7 mouse cellular contexts compared by ENCODE assay signal in genomic region chr2:22744121-22744761, GRCm38 (mm10). TPM values are rescaled to one million over a fixed set of nuclear protein-coding genes. Genes with fewer than 3 reads are reported as not detected.
A peak's percentile ranks its signal among the peaks of the same experiment; 100 is the strongest.
DNase-seq lines count a peak whose midpoint lies in the region; ATAC-seq and TF ChIP-seq lines count a peak whose summit lies in the region.

No protein-coding gene starts in this region.

- H3K4me3 ChIP-seq in kidney, embryonic 16.5 days (ENCODE audit: low read length): no peak overlapping the region
- peak overlapping the region in 1 of 2 experiments; percentile 56; a peak in 2 of 4 replicates for H3K4me3 ChIP-seq in ES-E14 (ENCODE audit: insufficient read depth in 1 of 2, low read depth in 1 of 2, low read length in 2 of 2, poor library complexity in 1 of 2, severe bottlenecking in 1 of 2)
- H3K4me3 ChIP-seq in bone marrow, adult 2 months (replicated peaks; ENCODE audit: control insufficient read depth, low read depth, low read length): peak overlapping the region; percentile 66

- TF ChIP-seq CTCF in bone marrow, adult 2 months (IDR thresholded peaks at IDR 0.05; ENCODE audit: control insufficient read depth, insufficient read depth, low read length): no peak

- no peak; the same call in 1 of the 2 replicates for ATAC-seq in kidney, embryonic 16.5 days (ENCODE audit: low FRiP score, low TSS enrichment)

- H3K9ac ChIP-seq in kidney, embryonic 16.5 days (replicated peaks; ENCODE audit: low read length): no peak overlapping the region
- peak overlapping the region; percentile 2; the same call in 1 of the 2 replicates for H3K9ac ChIP-seq in ES-E14 (ENCODE audit: insufficient read depth, low read depth, low read length, poor library complexity, severe bottlenecking)

- H3K9me3 ChIP-seq in kidney, embryonic 16.5 days (ENCODE audit: low read length): no peaks in the 10 kb centered on the region
- no peaks in the 10 kb centered on the region for H3K9me3 ChIP-seq in ES-E14 (ENCODE audit: control insufficient read depth, insufficient read depth, low read depth, low read length)

- H3K27me3 ChIP-seq in kidney, embryonic 16.5 days (ENCODE audit: insufficient read depth, low read length): peaks cover 5% of the 10 kb centered on the region; the same call in 1 of the 2 replicates

- DNase-seq in kidney, adult 11 months: peak; percentile 11
- DNase-seq in ES-E14 (ENCODE audit: low read depth, low spot score): no peak
- DNase-seq in kidney, postnatal 4 days: peak; percentile 58 to 70
- DNase-seq in spleen, postnatal 4 days (ENCODE audit: low spot score in 2 of 2): peak; percentile 53 to 79
- DNase-seq in left cerebral cortex, adult 18-20 months (ENCODE audit: low spot score in 2 of 2): no peak

- no peak overlapping the region for H3K4me2 ChIP-seq in kidney, embryonic 16.5 days (replicated peaks; ENCODE audit: low read depth, low read length)

- TF ChIP-seq POLR2A in bone marrow, adult 2 months (IDR thresholded peaks at IDR 0.05; ENCODE audit: borderline replicate concordance, control insufficient read depth, low read depth, low read length): no peak

- no peaks in the 10 kb centered on the region for H3K36me3 ChIP-seq in kidney, embryonic 16.5 days (ENCODE audit: insufficient read depth, low read length)
- H3K36me3 ChIP-seq in ES-E14 (ENCODE audit: control insufficient read depth, insufficient read depth, low read length, poor library complexity, severe bottlenecking): no peaks in the 10 kb centered on the region

- no peaks in the 10 kb centered on the region for H3K4me1 ChIP-seq in kidney, embryonic 16.5 days (ENCODE audit: insufficient read depth, low read length)
- no peaks in the 10 kb centered on the region for H3K4me1 ChIP-seq in ES-E14 (ENCODE audit: control insufficient read depth in 2 of 2, insufficient read depth in 2 of 2, low read length in 2 of 2, poor library complexity in 1 of 2)
- H3K4me1 ChIP-seq in bone marrow, adult 2 months (ENCODE audit: control insufficient read depth, insufficient read depth, low read length): no peaks in the 10 kb centered on the region; the same call in 1 of the 2 replicates

- no peak overlapping the region for H3K27ac ChIP-seq in kidney, embryonic 16.5 days (ENCODE audit: low read length)
- H3K27ac ChIP-seq in ES-E14 (ENCODE audit: insufficient read depth, low read depth, low read length, poor library complexity, severe bottlenecking): no peak overlapping the region
- peak overlapping the region; percentile 61 for H3K27ac ChIP-seq in bone marrow, adult 2 months (ENCODE audit: control insufficient read depth, insufficient read depth, low read depth, low read length, poor library complexity)

- in situ Hi-C loops in ES-E14 (cut with MboI; ENCODE audit: low sequenced_read_pairs in 2 of 2, unreplicated experiment in 2 of 2): no loop called here

- WGBS in kidney, embryonic 16.5 days: 0% methylated on average over 18 of the region's 38 CpGs
- WGBS in bone marrow, adult 2 months: under 1% methylated on average over 37 of the region's 38 CpGs

TF ChIP-seq in ES-E14, 5 proteins besides CTCF, POLR2A, EP300 and RAD21:
- TF ChIP-seq ZNF384 (IDR thresholded peaks at IDR 0.05; ENCODE audit: low read depth, low read length): no peak
- TF ChIP-seq HCFC1 (IDR thresholded peaks at IDR 0.05; ENCODE audit: borderline replicate concordance, insufficient read depth, low read length): no peak
- no peak for TF ChIP-seq CHD2 (IDR thresholded peaks at IDR 0.05; ENCODE audit: low read depth, low read length)
- TF ChIP-seq ZC3H11A (IDR thresholded peaks at IDR 0.05; ENCODE audit: borderline replicate concordance, low read depth, low read length): no peak
- TF ChIP-seq MAFK (IDR thresholded peaks at IDR 0.05; ENCODE audit: insufficient read depth, low read depth, low read length): no peak

RNA-seq across cellular contexts. Expression of gene Apbb1ip, which starts 29.7 kb away (rescaled TPM):
- polyA plus RNA-seq in kidney, embryonic 16.5 days (2015; fragmentation: Nextera tagmentation; extraction: Ambion mirVana): 1.7 and 1.8 TPM in 2 replicates
- 0.11 and 0.18 TPM in 2 replicates for total RNA-seq in ES-E14 (2012; rRNA removed)
- 25.0 and 45.8 TPM in 2 replicates for polyA plus RNA-seq in bone marrow, adult 2 months (2011; ENCODE audit: insufficient read depth, insufficient read length, low replicate concordance, missing spikeins)
- 1 to 10 TPM; 5.2 to 6.1 TPM for total RNA-seq in left cerebral cortex, adult 18-20 months (2021)

Comparison
In these comparisons a context has a peak if more than half of its experiments do, and no peak if none do; other contexts are left out.
1. DNase-seq: peak in kidney, adult 11 months (single experiment), kidney, postnatal 4 days (2 of 2) and spleen, postnatal 4 days (2 of 2); none in ES-E14 (single experiment) and left cerebral cortex, adult 18-20 months (0 of 2).